Mouse (Mus musculus) layer of hippocampus, postnatal 10 days (tissue): ENCODE measurements around the gene Rnpep. TPM values are rescaled to one million over a fixed set of nuclear protein-coding genes. Genes with fewer than 3 reads are reported as not detected.

Source experiments
- total RNA-seq, 2 experiments: library from RNA; stranded (reverse); gene quantifications; 2 replicates each; pipeline ENCODE4 v1.2.3; 2021

Rnpep gene
- total RNA-seq, 2 experiments from 2014 or later: 52.2 to 54.7 TPM

Other genes starting within 250 kb of the Rnpep start
- gene Lgr6, start 178.8 kb downstream of the Rnpep start, total RNA-seq: 1 to 10 TPM; 1.4 to 1.8 TPM
- gene Ptpn7, start 151.4 kb downstream of the Rnpep start, total RNA-seq: under 1 TPM; 0.11 to 0.14 TPM
- 100 to 1,000 TPM; 393 to 420 TPM for gene Arl8a, start 137.3 kb downstream of the Rnpep start, total RNA-seq
- 100 to 1,000 TPM; 120 to 129 TPM for gene Gpr37l1, start 116.4 kb downstream of the Rnpep start, total RNA-seq
- not detected for gene Elf3, start 25.5 kb downstream of the Rnpep start, total RNA-seq
- 100 to 1,000 TPM; 154 to 163 TPM for gene Timm17a, start 29.7 kb upstream of the Rnpep start, total RNA-seq
- under 1 TPM; 0.30 to 0.62 TPM for gene Lmod1, start 40.7 kb upstream of the Rnpep start, total RNA-seq
- 100 to 1,000 TPM in 1 of 2 experiments, 10 to 100 TPM in 1; 99.4 to 105 TPM for gene Shisa4, start 91.2 kb upstream of the Rnpep start, total RNA-seq
- 100 to 1,000 TPM; 152 to 165 TPM for gene Ipo9, start 146.4 kb upstream of the Rnpep start, total RNA-seq